Mouse (Mus musculus) small intestine, adult 2 months (tissue): Measurements from ENCODE around the gene Cacnb2. TPM values are rescaled to one million over a fixed set of nuclear protein-coding genes. Genes with fewer than 3 reads are reported as not detected.

ENCODE experiments used
- H3K27ac ChIP-seq: fragments of 200-500 bp; 2 replicates; pipeline ENCODE4 v1.5.1; 2012; ENCODE audit warnings: low read depth, low read length, control low read depth, inconsistent platforms; ENCODE audit not compliant: insufficient read depth
- H3K27me3 ChIP-seq: fragments of 200-500 bp; 2 replicates; pipeline ENCODE4 v1.6.1; 2012; ENCODE audit warnings: mild to moderate bottlenecking, moderate library complexity, low read length, inconsistent platforms; ENCODE audit not compliant: control insufficient read depth, insufficient read depth
- H3K36me3 ChIP-seq: fragments of 200-500 bp; 2 replicates; pipeline ENCODE4 v1.6.1; 2012; ENCODE audit warnings: mild to moderate bottlenecking, low read length, control low read depth, inconsistent platforms; ENCODE audit not compliant: control insufficient read depth, insufficient read depth
- H3K4me1 ChIP-seq: fragments of 200-500 bp; 2 replicates; pipeline ENCODE4 v1.6.1; 2012; ENCODE audit warnings: low read length, inconsistent platforms, mixed read lengths; ENCODE audit not compliant: control insufficient read depth, insufficient read depth, insufficient read length
- H3K4me3 ChIP-seq: fragments of 200-500 bp; 2 replicates; pipeline ENCODE4 v1.5.1; 2012; ENCODE audit warnings: low read depth, mild to moderate bottlenecking, control low read depth, inconsistent platforms, low read length, moderate library complexity
- CTCF ChIP-seq: fragments of 200-500 bp; IDR thresholded peaks from 2 replicates; pipeline ENCODE4 v1.5.1; 2012; ENCODE audit warnings: low read depth, mild to moderate bottlenecking, control low read depth, inconsistent platforms, low read length, moderate library complexity, mixed read lengths; ENCODE audit not compliant: insufficient replicate concordance, insufficient read length; ENCODE audit errors: extremely low read depth
- POLR2A ChIP-seq: fragments of 200-500 bp; IDR thresholded peaks from 2 replicates; pipeline ENCODE4 v1.6.1; 2012; ENCODE audit warnings: low read depth, mild to moderate bottlenecking, control low read depth, inconsistent platforms, low read length, moderate library complexity
- WGBS: fragments of 180-500 bp; shearing (Covaris S2); methylation state at CpG from one replicate; pipeline ENCODE4 v1.1.7; 2018; 5-methylcytosine and 5-hydroxymethylcytosine counted together
- polyA plus RNA-seq: library from polyadenylated mRNA; depleted of rRNA; stranded (reverse); fragments of >200 nt; gene quantifications from 2 replicates; pipeline ENCODE4 v1.2.3, GENCODE M21; 2012

The Cacnb2 gene
- polyA plus RNA-seq, 1 experiment = 0.76 TPM

GRCm38 (mm10) chr2:14942261-14942660 lies 339.4 kb downstream of the Cacnb2 start:
- TF ChIP-seq CTCF = no peak
- TF ChIP-seq POLR2A = no peak
- no peak overlapping the region for H3K4me3 ChIP-seq
- WGBS = 88% methylated on average over 4 of the region's 4 CpGs
- no peaks in the 10 kb centered on the region for H3K36me3 ChIP-seq
- no peaks in the 10 kb centered on the region for H3K4me1 ChIP-seq
- no peak overlapping the region for H3K27ac ChIP-seq
- H3K27me3 ChIP-seq = no peaks in the 10 kb centered on the region

- no peak for TF ChIP-seq POLR2A
- H3K4me1 ChIP-seq = no peaks in the 10 kb centered on the region
- no peaks in the 10 kb centered on the region for H3K27me3 ChIP-seq
- WGBS = 68% methylated on average over 3 of the region's 3 CpGs
- no peak overlapping the region for H3K27ac ChIP-seq
- no peaks in the 10 kb centered on the region for H3K36me3 ChIP-seq
- H3K4me3 ChIP-seq = no peak overlapping the region
Observed at GRCm38 (mm10) chr2:14943691-14944357, 340.9 kb downstream of the Cacnb2 start.

DNA sequence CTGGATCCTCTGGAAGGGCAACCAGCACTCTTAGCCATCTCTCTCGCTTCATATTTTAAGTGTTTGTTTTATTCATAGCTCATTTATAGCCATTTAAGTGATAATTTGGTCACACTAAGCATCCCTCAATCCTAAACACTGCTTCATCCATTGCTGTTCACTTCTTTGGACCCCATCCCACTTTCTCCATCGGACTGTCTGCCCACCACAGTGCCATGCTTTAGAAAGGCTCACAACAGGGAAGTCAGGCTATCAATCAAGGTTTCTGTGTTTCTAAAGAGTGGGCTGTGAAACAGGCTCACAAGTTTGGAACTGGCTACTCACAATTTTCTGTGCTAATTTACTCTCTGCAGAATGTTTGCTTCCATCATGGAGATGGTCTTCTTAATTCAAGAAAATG lies 350.2 kb downstream of the Cacnb2 start:
- Histone ChIP-seq H3K4me1 (no peaks in the 10 kb centered on the region), H3K36me3 (no peaks in the 10 kb centered on the region), H3K4me3 (no peak overlapping the region), H3K27ac (no peak overlapping the region), H3K27me3 (no peaks in the 10 kb centered on the region)
- no peak for TF ChIP-seq POLR2A
- no peak for TF ChIP-seq CTCF
- 75% methylated on average over 2 of the region's 2 CpGs for WGBS

DNA sequence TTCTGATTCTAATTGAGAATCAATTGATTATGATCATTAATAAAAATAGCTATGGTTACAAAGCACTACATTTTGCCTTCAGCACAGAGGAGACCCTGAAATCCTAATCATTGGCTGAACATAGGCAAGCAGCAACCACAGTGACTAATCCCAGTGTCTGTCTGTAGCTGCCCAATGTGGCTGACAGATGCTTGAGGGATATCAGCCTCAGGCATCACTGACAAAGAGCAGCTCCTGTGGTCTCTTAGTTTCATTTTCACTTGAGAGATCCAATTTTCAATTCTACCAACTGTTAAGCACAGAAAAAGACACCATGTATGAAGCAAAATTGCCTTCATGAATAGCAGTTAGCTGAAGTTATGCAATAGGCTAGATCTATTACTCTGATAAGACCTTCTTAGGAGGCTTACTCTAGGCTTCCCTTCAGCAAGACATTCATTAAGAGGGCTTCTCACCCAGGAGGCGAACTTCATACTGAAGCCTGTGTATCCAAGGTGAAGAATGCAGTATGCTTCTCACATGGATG lies 358.1 kb downstream of the Cacnb2 start:
- Histone ChIP-seq H3K4me1 (no peaks in the 10 kb centered on the region), H3K4me3 (no peak overlapping the region), H3K27me3 (no peaks in the 10 kb centered on the region), H3K27ac (no peak overlapping the region), H3K36me3 (no peaks in the 10 kb centered on the region)
- WGBS = 54% methylated on average over 1 of the region's 1 CpGs
- no peak for TF ChIP-seq POLR2A
- no peak for TF ChIP-seq CTCF

GRCm38 (mm10) chr2:14961493-14961892 lies 358.6 kb downstream of the Cacnb2 start:
- TF ChIP-seq CTCF (no peak), POLR2A (no peak)
- no peaks in the 10 kb centered on the region for H3K27me3 ChIP-seq
- H3K4me3 ChIP-seq = no peak overlapping the region
- 77% methylated on average over 2 of the region's 2 CpGs for WGBS
- no peaks in the 10 kb centered on the region for H3K36me3 ChIP-seq
- no peaks in the 10 kb centered on the region for H3K4me1 ChIP-seq
- H3K27ac ChIP-seq = no peak overlapping the region

DNA sequence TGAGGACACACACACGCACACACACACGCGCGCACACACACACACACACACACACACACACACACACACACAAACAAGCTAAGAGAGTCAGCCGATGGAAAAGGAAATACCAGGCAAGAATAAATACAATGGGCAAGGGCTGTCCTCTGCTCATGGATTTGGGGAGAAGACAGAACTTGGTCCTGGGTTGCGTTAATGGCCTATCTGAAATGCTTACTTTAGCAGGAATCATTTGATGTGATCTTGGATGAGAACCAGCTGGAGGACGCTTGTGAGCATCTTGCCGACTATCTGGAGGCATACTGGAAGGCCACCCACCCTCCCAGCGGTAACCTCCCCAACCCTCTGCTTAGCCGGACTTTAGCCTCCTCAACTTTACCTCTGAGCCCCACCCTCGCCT lies 381.1 kb downstream of the Cacnb2 start:
- TF ChIP-seq POLR2A (no peak), CTCF (no peak)
- H3K27me3 ChIP-seq = no peaks in the 10 kb centered on the region; the same call in 1 of the 2 replicates
- H3K27ac ChIP-seq = no peak overlapping the region
- no peaks in the 10 kb centered on the region for H3K36me3 ChIP-seq
- 65% methylated on average over 11 of the region's 11 CpGs for WGBS
- no peak overlapping the region for H3K4me3 ChIP-seq
- H3K4me1 ChIP-seq = no peaks in the 10 kb centered on the region

DNA sequence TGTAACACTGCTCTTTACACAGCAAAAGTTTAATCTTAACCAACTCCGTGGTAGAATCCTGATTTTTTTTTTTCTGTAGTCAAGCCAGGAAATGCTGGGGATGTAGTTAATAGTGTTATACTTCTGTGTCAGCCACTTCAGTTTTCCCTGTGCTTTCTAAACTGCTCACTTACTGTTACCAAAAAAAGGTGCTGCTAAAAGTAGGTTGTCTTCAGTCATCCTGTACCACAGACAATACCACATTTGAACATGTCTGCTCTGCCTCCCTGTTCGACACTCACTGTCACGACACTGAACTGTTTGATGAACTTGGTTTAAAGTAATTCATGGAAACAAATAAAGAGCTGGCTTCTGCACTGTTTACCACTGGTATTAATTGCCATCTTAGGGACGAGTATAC lies 385.6 kb downstream of the Cacnb2 start:
- WGBS = 78% methylated on average over 4 of the region's 4 CpGs
- H3K27ac ChIP-seq = no peak overlapping the region
- no peaks in the 10 kb centered on the region; the same call in 1 of the 2 replicates for H3K27me3 ChIP-seq
- no peaks in the 10 kb centered on the region for H3K4me1 ChIP-seq
- TF ChIP-seq POLR2A (no peak), CTCF (no peak)
- H3K36me3 ChIP-seq = no peaks in the 10 kb centered on the region
- no peak overlapping the region for H3K4me3 ChIP-seq

DNA sequence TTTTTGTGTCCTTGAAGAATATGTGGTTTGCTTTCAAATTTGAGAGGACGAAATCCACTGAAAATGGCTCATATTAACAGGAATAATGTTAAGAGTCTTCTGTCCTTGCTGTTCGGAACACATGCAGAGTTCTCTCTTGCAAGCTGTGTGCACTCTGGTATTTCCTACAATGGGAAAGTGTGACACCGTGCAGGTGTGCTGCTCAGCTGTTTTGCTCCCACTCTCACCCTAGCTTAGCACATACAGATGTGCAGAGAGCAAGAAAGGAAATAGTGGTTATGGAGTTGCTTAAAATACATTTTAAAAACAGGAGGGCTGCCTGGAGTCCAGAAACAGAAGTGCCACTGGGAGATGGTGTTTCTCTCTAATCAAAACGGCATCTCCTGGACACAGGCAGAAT lies 386.5 kb downstream of the Cacnb2 start:
- TF ChIP-seq CTCF (no peak), POLR2A (no peak)
- no peaks in the 10 kb centered on the region for H3K36me3 ChIP-seq
- H3K4me3 ChIP-seq = no peak overlapping the region
- WGBS = 78% methylated on average over 4 of the region's 4 CpGs
- no peaks in the 10 kb centered on the region for H3K4me1 ChIP-seq
- H3K27ac ChIP-seq = no peak overlapping the region
- no peaks in the 10 kb centered on the region; the same call in 1 of the 2 replicates for H3K27me3 ChIP-seq
